Mouse (Mus musculus): ENCODE measurements around the gene Olfr9. TPM values are rescaled to one million over a fixed set of nuclear protein-coding genes. Genes with fewer than 3 reads are reported as not detected.

Olfr9 gene
- polyA plus RNA-seq, 1 experiment: not detected

DNA sequence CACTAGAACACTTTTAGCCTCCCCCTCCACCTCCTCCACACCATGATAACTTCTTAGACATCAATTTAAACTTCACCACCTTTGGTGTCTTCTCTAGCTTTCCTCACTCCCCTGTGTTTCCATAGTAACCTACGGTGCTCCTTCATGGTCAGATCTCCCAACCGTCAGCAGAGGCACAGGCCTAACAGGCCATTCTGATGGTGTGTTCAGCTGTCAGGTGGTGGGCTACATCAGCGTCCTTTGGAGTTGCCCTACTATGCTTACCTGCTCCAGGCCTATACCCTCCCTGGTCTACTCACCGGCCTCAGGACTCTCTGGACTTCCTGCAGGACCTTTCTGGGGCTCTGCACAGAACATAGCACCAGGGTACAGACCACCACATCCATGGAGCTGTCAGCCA, 29.1 kb upstream of the Olfr9 start:
- H3K4me3 ChIP-seq (ENCODE audit: low read depth, low read length): no peak overlapping the region
- H3K36me3 ChIP-seq (ENCODE audit: control insufficient read depth, insufficient read depth, low read length, poor library complexity, severe bottlenecking): no peaks in the 10 kb centered on the region
- no peaks in the 10 kb centered on the region for H3K27me3 ChIP-seq (ENCODE audit: control insufficient read depth, insufficient read depth, low read length, poor library complexity, severe bottlenecking)
- H3K27ac ChIP-seq (ENCODE audit: insufficient read depth, low read length): no peak overlapping the region
- no peaks in the 10 kb centered on the region for H3K9me3 ChIP-seq (replicated peaks; ENCODE audit: control insufficient read depth, insufficient read depth, low read length, poor library complexity, severe bottlenecking)
- H3K9ac ChIP-seq (ENCODE audit: low read depth, poor library complexity, severe bottlenecking): no peak overlapping the region
- TF ChIP-seq CTCF (IDR thresholded peaks at IDR 0.05; ENCODE audit: low read depth, low read length): no peak
- no peak for TF ChIP-seq EP300 (IDR thresholded peaks at IDR 0.05; ENCODE audit: insufficient read depth, low read depth, low read length)
- no peak for TF ChIP-seq POLR2A (IDR thresholded peaks at IDR 0.05; ENCODE audit: insufficient read depth, low read length)
- H3K4me1 ChIP-seq (ENCODE audit: control insufficient read depth, insufficient read depth, low read length): no peaks in the 10 kb centered on the region

DNA sequence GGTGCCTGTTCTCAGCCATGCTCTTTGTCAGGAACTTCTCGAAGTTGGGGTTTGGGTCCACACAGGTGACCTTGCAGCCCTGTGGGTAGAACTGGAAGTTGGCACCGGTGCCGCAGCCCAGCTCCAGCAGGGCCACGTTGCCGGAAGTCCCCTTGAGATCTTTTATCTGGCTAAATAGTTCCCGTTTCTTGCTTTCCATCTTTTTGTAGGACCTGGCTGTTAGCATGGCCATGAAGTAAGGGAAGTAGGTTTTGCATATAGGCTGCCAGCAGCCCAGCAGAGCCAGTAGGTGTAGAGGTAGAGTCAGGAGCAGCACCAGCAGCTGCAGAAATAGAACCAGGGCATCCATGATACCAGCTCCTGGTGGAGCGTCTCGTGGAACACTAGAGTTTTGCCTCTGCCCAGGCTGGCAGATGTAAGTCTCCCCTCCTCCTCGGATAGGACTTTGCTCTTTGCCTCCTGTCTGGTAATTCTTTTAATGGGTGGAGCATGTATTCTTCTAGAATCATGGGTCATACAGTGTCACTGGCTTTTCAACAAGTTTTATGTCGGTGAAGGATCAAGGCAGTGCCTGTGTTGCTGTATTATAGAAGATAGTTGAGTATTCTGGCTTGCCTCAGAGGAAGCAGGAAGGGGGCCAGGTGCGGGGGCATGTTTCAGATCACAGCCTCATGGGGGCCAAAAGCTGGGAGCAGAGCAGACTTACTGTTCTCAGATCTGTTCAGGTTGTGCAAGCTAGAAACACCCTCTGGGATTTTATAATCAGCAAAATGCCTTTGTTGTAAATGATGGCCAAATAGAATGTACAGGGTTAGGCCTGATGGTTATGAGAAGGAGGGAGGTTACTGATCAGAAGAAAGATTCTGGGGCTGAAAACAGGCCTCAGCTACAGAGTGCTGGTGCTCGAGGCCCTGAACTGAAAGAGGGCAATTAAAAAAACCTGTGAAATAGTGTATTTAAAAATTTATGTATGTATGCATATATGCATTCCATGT, 28.3 kb upstream of the Olfr9 start, which contains the start of gene Mettl7b:
Gene Mettl7b (minus strand): TSS at position 399 of the 995 bp plus-strand sequence.
- TF ChIP-seq POLR2A (IDR thresholded peaks at IDR 0.05; ENCODE audit: insufficient read depth, low read length) (no peak), EP300 (IDR thresholded peaks at IDR 0.05; ENCODE audit: insufficient read depth, low read depth, low read length) (no peak), CTCF (IDR thresholded peaks at IDR 0.05; ENCODE audit: low read depth, low read length) (no peak)
- no peaks in the 10 kb centered on the region for H3K4me1 ChIP-seq (ENCODE audit: control insufficient read depth, insufficient read depth, low read length)
- no peak within 1 kb of the TSS for H3K27ac ChIP-seq (ENCODE audit: insufficient read depth, low read length)
- no peak within 1 kb of the TSS for H3K4me3 ChIP-seq (ENCODE audit: low read depth, low read length)
- H3K27me3 ChIP-seq (ENCODE audit: control insufficient read depth, insufficient read depth, low read length, poor library complexity, severe bottlenecking): no peaks in the 10 kb centered on the region
- H3K9ac ChIP-seq (ENCODE audit: low read depth, poor library complexity, severe bottlenecking): no peak within 1 kb of the TSS
- no peaks in the 10 kb centered on the region for H3K36me3 ChIP-seq (ENCODE audit: control insufficient read depth, insufficient read depth, low read length, poor library complexity, severe bottlenecking)
- no peaks in the 10 kb centered on the region for H3K9me3 ChIP-seq (replicated peaks; ENCODE audit: control insufficient read depth, insufficient read depth, low read length, poor library complexity, severe bottlenecking)

DNA sequence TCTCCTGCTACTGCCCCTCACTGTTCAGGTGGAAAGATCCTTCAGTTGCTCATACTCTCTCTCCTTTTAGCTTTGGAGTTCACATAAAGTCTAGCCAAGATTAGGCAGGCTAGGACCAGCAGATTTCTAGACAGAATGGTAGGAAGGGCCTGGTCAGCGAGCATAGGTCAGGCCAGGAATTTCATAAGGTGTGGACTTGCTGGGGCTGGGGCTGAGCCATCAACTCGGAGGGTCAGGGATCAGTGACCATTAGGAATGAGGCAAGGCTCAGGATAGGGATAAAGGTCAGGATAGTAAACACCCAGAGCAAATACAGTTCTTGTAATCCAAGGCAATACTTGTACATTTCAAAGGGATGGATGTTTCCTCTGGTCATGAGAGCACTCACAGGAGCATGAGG, 24.3 kb upstream of the Olfr9 start:
- Histone ChIP-seq H3K27me3 (ENCODE audit: control insufficient read depth, insufficient read depth, low read length, poor library complexity, severe bottlenecking) (no peaks in the 10 kb centered on the region), H3K4me1 (ENCODE audit: control insufficient read depth, insufficient read depth, low read length) (no peaks in the 10 kb centered on the region), H3K9ac (ENCODE audit: low read depth, poor library complexity, severe bottlenecking) (no peak overlapping the region), H3K36me3 (ENCODE audit: control insufficient read depth, insufficient read depth, low read length, poor library complexity, severe bottlenecking) (no peaks in the 10 kb centered on the region), H3K27ac (ENCODE audit: insufficient read depth, low read length) (no peak overlapping the region), H3K4me3 (ENCODE audit: low read depth, low read length) (no peak overlapping the region), H3K9me3 (replicated peaks; ENCODE audit: control insufficient read depth, insufficient read depth, low read length, poor library complexity, severe bottlenecking) (no peaks in the 10 kb centered on the region)
- TF ChIP-seq POLR2A (IDR thresholded peaks at IDR 0.05; ENCODE audit: insufficient read depth, low read length): no peak
- no peak for TF ChIP-seq CTCF (IDR thresholded peaks at IDR 0.05; ENCODE audit: low read depth, low read length)
- TF ChIP-seq EP300 (IDR thresholded peaks at IDR 0.05; ENCODE audit: insufficient read depth, low read depth, low read length): no peak

DNA sequence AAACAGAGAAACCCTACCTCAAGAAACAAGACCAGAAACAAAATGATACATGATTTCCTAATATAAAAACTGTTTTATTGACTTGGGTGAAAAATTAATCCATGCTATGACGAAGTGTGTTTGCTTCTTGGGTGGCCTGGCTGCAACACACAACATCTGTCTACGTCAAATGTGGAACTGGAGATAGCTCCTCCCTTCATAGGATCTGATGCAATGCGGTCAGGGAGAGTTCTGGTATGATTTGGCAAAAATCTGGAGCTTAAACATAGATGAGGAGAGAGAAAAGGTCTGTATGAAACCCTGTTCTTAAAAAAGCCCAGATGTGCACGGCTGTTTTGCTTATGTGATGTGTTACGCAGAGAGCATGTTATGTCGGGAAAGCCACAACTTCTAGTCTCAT, 23.4 kb upstream of the Olfr9 start:
- Histone ChIP-seq H3K9ac (ENCODE audit: low read depth, poor library complexity, severe bottlenecking) (no peak overlapping the region), H3K4me3 (ENCODE audit: low read depth, low read length) (no peak overlapping the region), H3K4me1 (ENCODE audit: control insufficient read depth, insufficient read depth, low read length) (no peaks in the 10 kb centered on the region), H3K36me3 (ENCODE audit: control insufficient read depth, insufficient read depth, low read length, poor library complexity, severe bottlenecking) (no peaks in the 10 kb centered on the region), H3K27ac (ENCODE audit: insufficient read depth, low read length) (no peak overlapping the region), H3K9me3 (replicated peaks; ENCODE audit: control insufficient read depth, insufficient read depth, low read length, poor library complexity, severe bottlenecking) (no peaks in the 10 kb centered on the region), H3K27me3 (ENCODE audit: control insufficient read depth, insufficient read depth, low read length, poor library complexity, severe bottlenecking) (no peaks in the 10 kb centered on the region)
- no peak for TF ChIP-seq CTCF (IDR thresholded peaks at IDR 0.05; ENCODE audit: low read depth, low read length)
- TF ChIP-seq POLR2A (IDR thresholded peaks at IDR 0.05; ENCODE audit: insufficient read depth, low read length): no peak
- no peak for TF ChIP-seq EP300 (IDR thresholded peaks at IDR 0.05; ENCODE audit: insufficient read depth, low read depth, low read length)

DNA sequence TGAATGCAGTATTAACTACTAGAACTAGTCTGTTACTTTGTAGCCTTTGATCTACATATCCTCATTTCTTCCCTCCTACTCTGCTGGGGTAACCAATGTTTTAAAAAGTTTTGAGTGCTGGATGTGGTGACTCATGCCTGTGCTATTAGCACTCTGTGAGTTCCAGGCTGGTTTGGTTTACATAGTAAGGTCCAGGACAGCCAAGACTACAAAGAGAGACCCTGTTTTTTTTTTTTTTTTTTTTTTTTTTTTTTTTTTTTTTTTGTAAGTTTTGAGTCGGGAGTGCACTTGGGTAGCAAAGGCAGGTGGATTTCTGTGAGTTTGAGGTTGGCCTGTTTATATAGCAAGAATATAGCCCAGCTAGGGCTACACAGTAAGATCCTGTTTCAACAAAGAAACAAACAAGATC, 20.9 kb upstream of the Olfr9 start:
- H3K36me3 ChIP-seq (ENCODE audit: control insufficient read depth, insufficient read depth, low read length, poor library complexity, severe bottlenecking): no peaks in the 10 kb centered on the region
- no peak overlapping the region for H3K4me3 ChIP-seq (ENCODE audit: low read depth, low read length)
- no peaks in the 10 kb centered on the region for H3K4me1 ChIP-seq (ENCODE audit: control insufficient read depth, insufficient read depth, low read length)
- no peaks in the 10 kb centered on the region for H3K9me3 ChIP-seq (replicated peaks; ENCODE audit: control insufficient read depth, insufficient read depth, low read length, poor library complexity, severe bottlenecking)
- H3K27me3 ChIP-seq (ENCODE audit: control insufficient read depth, insufficient read depth, low read length, poor library complexity, severe bottlenecking): no peaks in the 10 kb centered on the region
- TF ChIP-seq CTCF (IDR thresholded peaks at IDR 0.05; ENCODE audit: low read depth, low read length): no peak
- no peak for TF ChIP-seq EP300 (IDR thresholded peaks at IDR 0.05; ENCODE audit: insufficient read depth, low read depth, low read length)
- no peak for TF ChIP-seq POLR2A (IDR thresholded peaks at IDR 0.05; ENCODE audit: insufficient read depth, low read length)
- H3K27ac ChIP-seq (ENCODE audit: insufficient read depth, low read length): no peak overlapping the region
- H3K9ac ChIP-seq (ENCODE audit: low read depth, poor library complexity, severe bottlenecking): no peak overlapping the region

DNA sequence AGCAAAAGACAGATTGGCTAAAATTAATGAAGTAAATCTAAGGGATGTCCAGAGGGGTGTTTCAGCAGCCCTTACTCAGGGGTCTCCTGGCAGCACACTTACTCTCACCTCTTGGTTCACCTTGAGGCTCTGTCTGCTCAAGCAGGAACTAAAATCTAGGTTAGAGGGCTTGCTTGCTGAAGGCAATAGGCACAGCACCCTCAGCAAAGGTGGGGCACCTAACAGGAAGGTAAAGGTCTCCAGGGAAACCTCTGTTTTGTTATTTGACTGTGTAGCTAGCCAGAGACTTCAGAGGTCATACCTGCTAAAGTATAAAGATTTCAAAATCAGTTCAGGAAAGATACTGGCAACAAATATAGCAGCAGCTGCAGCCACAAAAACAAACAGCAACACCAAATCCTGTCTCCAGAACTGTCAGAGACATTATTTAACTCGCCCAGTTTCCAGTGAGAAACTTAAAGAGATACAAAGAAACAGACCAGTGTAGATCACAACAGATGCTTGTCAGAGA, 18.4 kb upstream of the Olfr9 start:
- TF ChIP-seq EP300 (IDR thresholded peaks at IDR 0.05; ENCODE audit: insufficient read depth, low read depth, low read length): no peak
- TF ChIP-seq POLR2A (IDR thresholded peaks at IDR 0.05; ENCODE audit: insufficient read depth, low read length): no peak
- TF ChIP-seq CTCF (IDR thresholded peaks at IDR 0.05; ENCODE audit: low read depth, low read length): no peak

More for the DNA sequence above, 18.4 kb upstream of the Olfr9 start:
- H3K27ac ChIP-seq (ENCODE audit: insufficient read depth, low read length): no peak overlapping the region
- H3K9me3 ChIP-seq (replicated peaks; ENCODE audit: control insufficient read depth, insufficient read depth, low read length, poor library complexity, severe bottlenecking): no peaks in the 10 kb centered on the region
- no peak overlapping the region for H3K4me3 ChIP-seq (ENCODE audit: low read depth, low read length)
- H3K9ac ChIP-seq (ENCODE audit: low read depth, poor library complexity, severe bottlenecking): no peak overlapping the region
- no peaks in the 10 kb centered on the region for H3K36me3 ChIP-seq (ENCODE audit: control insufficient read depth, insufficient read depth, low read length, poor library complexity, severe bottlenecking)
- H3K4me1 ChIP-seq (ENCODE audit: control insufficient read depth, insufficient read depth, low read length): no peaks in the 10 kb centered on the region
- H3K27me3 ChIP-seq (ENCODE audit: control insufficient read depth, insufficient read depth, low read length, poor library complexity, severe bottlenecking): no peaks in the 10 kb centered on the region

All from ES-Bruce4 (cell line).